Mouse (Mus musculus): ENCODE data around the gene Utp6. TPM values are rescaled to one million over a fixed set of nuclear protein-coding genes. Genes with fewer than 3 reads are reported as not detected.

Utp6 gene
- polyA plus RNA-seq, 1 experiment from 2014 or later: 53.5 TPM

GRCm38 (mm10) chr11:79902881-79903481 lies 59.2 kb downstream of the Utp6 start:
- 52% methylated on average over 6 of the region's 6 CpGs for WGBS
- no peak for DNase-seq (ENCODE audit: low spot score)
- Histone ChIP-seq H3K4me3 (ENCODE audit: low read depth, low read length) (no peak overlapping the region), H3K4me1 (replicated peaks; ENCODE audit: control insufficient read depth, insufficient read depth, low read length) (no peaks in the 10 kb centered on the region), H3K27me3 (replicated peaks; ENCODE audit: control insufficient read depth, insufficient read depth, low read length) (no peaks in the 10 kb centered on the region), H3K4me2 (ENCODE audit: low read length) (no peak overlapping the region), H3K9me3 (ENCODE audit: control insufficient read depth, low read length) (no peaks in the 10 kb centered on the region), H3K9ac (ENCODE audit: low read length) (no peak overlapping the region), H3K36me3 (ENCODE audit: control insufficient read depth, insufficient read depth, low read length) (no peaks in the 10 kb centered on the region), H3K27ac (ENCODE audit: low read depth) (no peak overlapping the region)
- ATAC-seq (replicated peaks; ENCODE audit: low FRiP score, low TSS enrichment, low read depth): 0 out of 2 replicates have a peak, but pooled peaks have one; percentile 32

DNA sequence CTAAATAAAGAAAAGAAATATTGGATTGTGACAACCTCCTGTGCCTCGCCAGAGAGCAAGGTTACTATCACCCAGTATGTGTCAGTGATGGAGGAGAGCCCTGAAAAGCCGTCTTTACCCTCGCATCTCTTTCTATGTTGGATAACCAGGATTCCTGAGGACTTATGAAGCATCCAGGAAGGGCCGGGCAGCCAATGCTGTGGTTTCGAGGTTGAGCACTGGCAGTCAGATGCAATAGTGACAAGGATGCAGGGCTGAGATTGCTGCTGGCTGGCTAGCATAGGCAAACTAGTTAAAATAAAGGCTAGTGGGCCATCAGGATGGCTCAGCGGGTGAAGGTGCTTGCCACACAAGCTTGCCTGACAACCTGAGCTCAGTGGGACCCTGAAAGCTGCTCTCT lies 61.0 kb downstream of the Utp6 start:
- H3K4me1 ChIP-seq (replicated peaks; ENCODE audit: control insufficient read depth, insufficient read depth, low read length): no peaks in the 10 kb centered on the region
- H3K4me3 ChIP-seq (ENCODE audit: low read depth, low read length): no peak overlapping the region
- no peaks in the 10 kb centered on the region for H3K27me3 ChIP-seq (replicated peaks; ENCODE audit: control insufficient read depth, insufficient read depth, low read length)
- H3K36me3 ChIP-seq (ENCODE audit: control insufficient read depth, insufficient read depth, low read length): no peaks in the 10 kb centered on the region
- no peak overlapping the region for H3K4me2 ChIP-seq (ENCODE audit: low read length)
- H3K27ac ChIP-seq (ENCODE audit: low read depth): no peak overlapping the region
- ATAC-seq (replicated peaks; ENCODE audit: low FRiP score, low TSS enrichment, low read depth) (no peak), DNase-seq (ENCODE audit: low spot score) (no peak)
- H3K9me3 ChIP-seq (ENCODE audit: control insufficient read depth, low read length): no peaks in the 10 kb centered on the region
- 82% methylated on average over 6 of the region's 6 CpGs for WGBS
- no peak overlapping the region for H3K9ac ChIP-seq (ENCODE audit: low read length)

DNA sequence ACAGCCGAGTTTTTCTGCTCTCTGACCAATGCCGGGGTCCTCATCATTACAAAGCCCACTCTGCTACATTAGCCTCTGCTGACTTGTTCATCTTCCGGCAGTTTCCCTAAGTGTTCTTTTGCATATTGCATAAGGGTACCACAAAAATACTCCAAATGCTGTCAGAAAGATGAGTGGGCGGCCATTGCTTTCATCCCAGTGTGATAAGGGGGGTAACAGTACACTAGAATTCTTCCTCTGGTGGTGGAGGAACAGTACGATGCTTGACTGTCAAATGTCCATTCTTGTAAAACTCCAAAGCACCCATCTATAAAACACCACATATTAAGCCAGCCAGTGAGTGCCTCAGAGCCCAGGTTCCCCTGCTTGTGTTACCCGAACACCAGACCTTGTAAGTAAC lies 69.9 kb downstream of the Utp6 start:
- H3K27me3 ChIP-seq (replicated peaks; ENCODE audit: control insufficient read depth, insufficient read depth, low read length): no peaks in the 10 kb centered on the region
- 91% methylated on average over 6 of the region's 6 CpGs for WGBS
- DNase-seq (ENCODE audit: low spot score) (no peak), ATAC-seq (replicated peaks; ENCODE audit: low FRiP score, low TSS enrichment, low read depth) (no peak)
- H3K9me3 ChIP-seq (ENCODE audit: control insufficient read depth, low read length): no peaks in the 10 kb centered on the region
- H3K4me3 ChIP-seq (ENCODE audit: low read depth, low read length): no peak overlapping the region
- H3K4me2 ChIP-seq (ENCODE audit: low read length): no peak overlapping the region
- no peaks in the 10 kb centered on the region for H3K4me1 ChIP-seq (replicated peaks; ENCODE audit: control insufficient read depth, insufficient read depth, low read length)
- H3K36me3 ChIP-seq (ENCODE audit: control insufficient read depth, insufficient read depth, low read length): no peaks in the 10 kb centered on the region
- no peak overlapping the region for H3K9ac ChIP-seq (ENCODE audit: low read length)
- H3K27ac ChIP-seq (ENCODE audit: low read depth): no peak overlapping the region

GRCm38 (mm10) chr11:79890822-79891221 lies 71.4 kb downstream of the Utp6 start:
- no peak for DNase-seq (ENCODE audit: low spot score)
- no peak overlapping the region for H3K4me3 ChIP-seq (ENCODE audit: low read depth, low read length)
- H3K9me3 ChIP-seq (ENCODE audit: control insufficient read depth, low read length): no peaks in the 10 kb centered on the region
- no peaks in the 10 kb centered on the region for H3K4me1 ChIP-seq (replicated peaks; ENCODE audit: control insufficient read depth, insufficient read depth, low read length)
- H3K36me3 ChIP-seq (ENCODE audit: control insufficient read depth, insufficient read depth, low read length): no peaks in the 10 kb centered on the region
- no peak overlapping the region for H3K9ac ChIP-seq (ENCODE audit: low read length)
- no peaks in the 10 kb centered on the region for H3K27me3 ChIP-seq (replicated peaks; ENCODE audit: control insufficient read depth, insufficient read depth, low read length)
- no peak overlapping the region for H3K4me2 ChIP-seq (ENCODE audit: low read length)
- whole genome bisulfite sequencing: 74% methylated on average over 2 of the region's 2 CpGs
- H3K27ac ChIP-seq (ENCODE audit: low read depth): no peak overlapping the region
- ATAC-seq (replicated peaks; ENCODE audit: low FRiP score, low TSS enrichment, low read depth): no peak

DNA sequence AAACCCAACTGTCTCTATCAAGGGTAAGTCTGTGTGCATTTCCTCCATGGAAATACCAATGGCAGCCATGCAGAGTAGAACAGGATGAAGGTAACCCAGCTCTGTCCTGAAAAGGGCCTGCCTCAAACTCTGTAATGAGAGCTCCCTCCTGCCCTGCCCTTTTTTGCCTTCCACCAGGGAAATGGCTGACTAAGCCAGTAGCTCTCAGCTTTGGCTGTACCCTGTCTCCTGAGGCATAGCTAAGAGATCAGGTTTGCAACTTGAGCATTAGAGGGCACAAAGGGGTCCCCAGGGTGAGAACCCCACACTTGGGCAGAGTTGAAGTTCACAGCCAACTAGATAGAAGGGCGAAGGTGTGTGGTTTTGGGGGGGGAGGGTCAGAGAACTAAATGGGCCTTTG lies 75.2 kb downstream of the Utp6 start:
- Histone ChIP-seq H3K36me3 (ENCODE audit: control insufficient read depth, insufficient read depth, low read length) (no peaks in the 10 kb centered on the region), H3K9me3 (ENCODE audit: control insufficient read depth, low read length) (no peaks in the 10 kb centered on the region), H3K4me3 (ENCODE audit: low read depth, low read length) (no peak overlapping the region), H3K27me3 (replicated peaks; ENCODE audit: control insufficient read depth, insufficient read depth, low read length) (no peaks in the 10 kb centered on the region), H3K9ac (ENCODE audit: low read length) (no peak overlapping the region), H3K4me2 (ENCODE audit: low read length) (no peak overlapping the region), H3K4me1 (replicated peaks; ENCODE audit: control insufficient read depth, insufficient read depth, low read length) (no peaks in the 10 kb centered on the region), H3K27ac (ENCODE audit: low read depth) (no peak overlapping the region)
- ATAC-seq (replicated peaks; ENCODE audit: low FRiP score, low TSS enrichment, low read depth): no peak
- 89% methylated on average over 1 of the region's 1 CpGs for WGBS
- DNase-seq (ENCODE audit: low spot score): no peak

- H3K4me3 ChIP-seq (ENCODE audit: low read depth, low read length): no peak overlapping the region
- WGBS: 97% methylated on average over 1 of the region's 1 CpGs
- DNase-seq (ENCODE audit: low spot score) (no peak), ATAC-seq (replicated peaks; ENCODE audit: low FRiP score, low TSS enrichment, low read depth) (no peak)
- no peak overlapping the region for H3K4me2 ChIP-seq (ENCODE audit: low read length)
- H3K36me3 ChIP-seq (ENCODE audit: control insufficient read depth, insufficient read depth, low read length): no peaks in the 10 kb centered on the region
- no peaks in the 10 kb centered on the region for H3K4me1 ChIP-seq (replicated peaks; ENCODE audit: control insufficient read depth, insufficient read depth, low read length)
- no peaks in the 10 kb centered on the region for H3K27me3 ChIP-seq (replicated peaks; ENCODE audit: control insufficient read depth, insufficient read depth, low read length)
- H3K27ac ChIP-seq (ENCODE audit: low read depth): no peak overlapping the region
- H3K9ac ChIP-seq (ENCODE audit: low read length): no peak overlapping the region
- H3K9me3 ChIP-seq (ENCODE audit: control insufficient read depth, low read length): no peaks in the 10 kb centered on the region
Measured at GRCm38 (mm10) chr11:79886395-79886794, 75.8 kb downstream of the Utp6 start.

DNA sequence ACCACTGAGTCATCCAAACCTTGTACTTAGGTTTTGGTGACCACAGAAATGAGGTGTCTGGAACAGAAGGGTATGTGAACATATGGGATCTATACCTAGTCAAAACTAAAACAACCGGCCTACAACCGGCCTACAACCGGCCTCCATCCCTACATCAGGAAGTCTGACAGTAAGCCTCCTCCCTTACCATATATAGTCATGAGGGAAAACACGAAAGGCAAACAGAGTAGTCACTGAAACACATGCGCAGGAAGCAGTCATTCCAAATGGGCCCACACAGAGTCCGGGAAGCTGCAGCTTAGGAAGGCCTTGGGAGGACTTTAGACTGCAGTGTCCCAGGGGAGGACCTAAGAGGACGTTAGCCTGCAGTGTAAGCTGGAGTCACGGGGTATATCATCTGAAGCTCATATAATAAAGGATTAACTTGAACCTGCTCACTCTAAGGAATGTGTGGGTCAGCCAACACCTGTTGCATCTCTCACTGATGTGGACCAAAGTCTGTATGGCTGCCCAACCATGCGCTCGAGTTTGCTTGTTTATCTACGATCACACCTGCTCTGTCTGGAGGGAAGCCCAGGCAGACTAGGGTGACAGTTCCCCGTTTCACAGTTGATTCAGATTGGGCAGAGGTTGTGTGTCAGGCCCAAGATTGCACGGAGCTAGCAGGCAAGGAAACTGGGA lies 76.3 kb downstream of the Utp6 start:
- Histone ChIP-seq H3K9me3 (ENCODE audit: control insufficient read depth, low read length) (no peaks in the 10 kb centered on the region), H3K9ac (ENCODE audit: low read length) (no peak overlapping the region), H3K4me1 (replicated peaks; ENCODE audit: control insufficient read depth, insufficient read depth, low read length) (no peaks in the 10 kb centered on the region), H3K4me3 (ENCODE audit: low read depth, low read length) (no peak overlapping the region), H3K4me2 (ENCODE audit: low read length) (no peak overlapping the region), H3K36me3 (ENCODE audit: control insufficient read depth, insufficient read depth, low read length) (no peaks in the 10 kb centered on the region), H3K27me3 (replicated peaks; ENCODE audit: control insufficient read depth, insufficient read depth, low read length) (no peaks in the 10 kb centered on the region), H3K27ac (ENCODE audit: low read depth) (no peak overlapping the region)
- DNase-seq (ENCODE audit: low spot score) (no peak), ATAC-seq (replicated peaks; ENCODE audit: low FRiP score, low TSS enrichment, low read depth) (no peak)
- 59% methylated on average over 13 of the region's 13 CpGs for WGBS

DNA sequence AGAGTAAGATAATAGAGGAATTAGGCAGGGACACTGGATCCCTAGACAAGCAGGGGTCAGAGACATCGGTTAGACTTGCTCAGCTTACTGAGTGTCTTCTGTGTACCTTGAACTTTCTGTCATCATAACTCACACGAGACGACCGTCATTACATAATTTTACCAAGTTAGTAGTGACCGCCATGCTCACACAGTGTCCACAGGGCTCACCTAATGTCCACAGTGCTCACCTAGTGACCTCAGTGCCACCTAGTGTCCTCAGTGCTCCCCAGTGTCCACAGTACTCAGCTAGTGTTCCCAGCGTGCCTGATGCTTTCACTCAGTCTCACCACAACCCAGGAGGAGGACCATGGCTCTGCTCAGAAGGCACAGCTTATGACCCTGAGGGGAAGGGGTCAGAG lies 77.4 kb downstream of the Utp6 start:
- DNase-seq (ENCODE audit: low spot score) (no peak), ATAC-seq (replicated peaks; ENCODE audit: low FRiP score, low TSS enrichment, low read depth) (no peak)
- no peaks in the 10 kb centered on the region for H3K9me3 ChIP-seq (ENCODE audit: control insufficient read depth, low read length)
- WGBS: 77% methylated on average over 6 of the region's 6 CpGs
- no peak overlapping the region for H3K9ac ChIP-seq (ENCODE audit: low read length)
- H3K36me3 ChIP-seq (ENCODE audit: control insufficient read depth, insufficient read depth, low read length): no peaks in the 10 kb centered on the region
- no peaks in the 10 kb centered on the region for H3K4me1 ChIP-seq (replicated peaks; ENCODE audit: control insufficient read depth, insufficient read depth, low read length)
- H3K27me3 ChIP-seq (replicated peaks; ENCODE audit: control insufficient read depth, insufficient read depth, low read length): no peaks in the 10 kb centered on the region
- no peak overlapping the region for H3K27ac ChIP-seq (ENCODE audit: low read depth)
- no peak overlapping the region for H3K4me3 ChIP-seq (ENCODE audit: low read depth, low read length)
- no peak overlapping the region for H3K4me2 ChIP-seq (ENCODE audit: low read length)

Measured in intestine, embryonic 14.5 days (tissue).